Mouse (Mus musculus) neural tube, embryonic 12.5 days (tissue): ENCODE data around the gene Pamr1. TPM values are rescaled to one million over a fixed set of nuclear protein-coding genes. Genes with fewer than 3 reads are reported as not detected.

Source experiments
- ATAC-seq: fragments of 200-750 bp; cut with Nextera tagmentation; 2 replicates; pipeline ENCODE4 v1.8.0; 2017; ENCODE audit warnings: low read depth, mild to moderate bottlenecking, moderate TSS enrichment, moderate library complexity; ENCODE audit not compliant: low FRiP score
- H3K27ac ChIP-seq: fragments of 300-500 bp; sonication (generic); 2 replicates; pipeline ENCODE4 v1.5.1; 2016
- H3K27me3 ChIP-seq: fragments of 300-500 bp; sonication (generic); replicated peaks from 2 replicates; pipeline ENCODE4 v1.6.1; 2016; ENCODE audit warnings: mild to moderate bottlenecking
- H3K36me3 ChIP-seq: fragments of 300-500 bp; sonication (generic); 2 replicates; pipeline ENCODE4 v1.6.1; 2016; ENCODE audit warnings: mild to moderate bottlenecking
- H3K4me1 ChIP-seq: fragments of 300-500 bp; sonication (generic); 2 replicates; pipeline ENCODE4 v1.6.1; 2016
- H3K4me2 ChIP-seq: fragments of 300-500 bp; sonication (generic); replicated peaks from 2 replicates; pipeline ENCODE4 v1.6.1; 2016; ENCODE audit warnings: mild to moderate bottlenecking
- H3K4me3 ChIP-seq: fragments of 300-500 bp; sonication (generic); 2 replicates; pipeline ENCODE4 v1.5.1; 2016
- H3K9ac ChIP-seq: fragments of 300-500 bp; sonication (generic); 2 replicates; pipeline ENCODE4 v1.6.1; 2016; ENCODE audit warnings: mild to moderate bottlenecking
- H3K9me3 ChIP-seq: fragments of 300-500 bp; sonication (generic); 2 replicates; pipeline ENCODE4 v1.6.1; 2016; ENCODE audit warnings: mild to moderate bottlenecking
- WGBS: fragments of 180-500 bp; shearing (Covaris S2); methylation state at CpG from one replicate; pipeline ENCODE4 v1.1.7; 2016; 5-methylcytosine and 5-hydroxymethylcytosine counted together
- polyA plus RNA-seq: library from polyadenylated mRNA; unstranded; fragments of >200 nt; fragmentation: Nextera tagmentation; extraction: Ambion mirVana; gene quantifications from 2 replicates; pipeline ENCODE4 v1.2.1, GENCODE M21; 2016

Gene Pamr1
- polyA plus RNA-seq, 1 experiment from 2014 or later, result 5.2 TPM

GRCm38 (mm10) chr2:102674582-102674981, 124.8 kb downstream of the Pamr1 start:
- ATAC-seq, result no peak
- Histone ChIP-seq H3K9ac (no peak overlapping the region), H3K36me3 (no peaks in the 10 kb centered on the region), H3K27ac (no peak overlapping the region), H3K4me2 (no peak overlapping the region), H3K4me3 (no peak overlapping the region), H3K4me1 (peaks cover 28% of the 10 kb centered on the region), H3K9me3 (no peaks in the 10 kb centered on the region), H3K27me3 (no peaks in the 10 kb centered on the region)
- 31% methylated on average over 2 of the region's 2 CpGs for WGBS

GRCm38 (mm10) chr2:102675275-102675674, 125.5 kb downstream of the Pamr1 start:
- H3K27me3 ChIP-seq, result no peaks in the 10 kb centered on the region
- no peak overlapping the region for H3K27ac ChIP-seq
- ATAC-seq, result no peak
- WGBS, result 69% methylated on average over 6 of the region's 6 CpGs
- H3K9ac ChIP-seq, result no peak overlapping the region
- no peaks in the 10 kb centered on the region for H3K9me3 ChIP-seq
- H3K4me3 ChIP-seq, result no peak overlapping the region
- no peak overlapping the region for H3K4me2 ChIP-seq
- H3K4me1 ChIP-seq, result peaks cover 23% of the 10 kb centered on the region
- H3K36me3 ChIP-seq, result no peaks in the 10 kb centered on the region

- H3K27me3 ChIP-seq, result no peaks in the 10 kb centered on the region
- H3K27ac ChIP-seq, result no peak overlapping the region
- no peaks in the 10 kb centered on the region for H3K36me3 ChIP-seq
- no peak overlapping the region for H3K4me3 ChIP-seq
- ATAC-seq, result no peak
- no peaks in the 10 kb centered on the region for H3K9me3 ChIP-seq
- H3K9ac ChIP-seq, result no peak overlapping the region
- H3K4me1 ChIP-seq, result peaks cover 23% of the 10 kb centered on the region
- WGBS, result 92% methylated on average over 9 of the region's 9 CpGs
- H3K4me2 ChIP-seq, result no peak overlapping the region
Measured at GRCm38 (mm10) chr2:102676716-102677312, 127.0 kb downstream of the Pamr1 start.

- H3K27ac ChIP-seq, result no peak overlapping the region
- no peaks in the 10 kb centered on the region for H3K27me3 ChIP-seq
- H3K4me1 ChIP-seq, result peaks cover 23% of the 10 kb centered on the region
- H3K9me3 ChIP-seq, result no peaks in the 10 kb centered on the region
- H3K4me2 ChIP-seq, result no peak overlapping the region
- H3K36me3 ChIP-seq, result no peaks in the 10 kb centered on the region
- ATAC-seq, result no peak
- H3K4me3 ChIP-seq, result no peak overlapping the region
- H3K9ac ChIP-seq, result no peak overlapping the region
- 82% methylated on average over 6 of the region's 6 CpGs for WGBS
Measured at GRCm38 (mm10) chr2:102677400-102677799, 127.6 kb downstream of the Pamr1 start.

GRCm38 (mm10) chr2:102681351-102681750, 131.5 kb downstream of the Pamr1 start:
- Histone ChIP-seq H3K27ac (no peak overlapping the region), H3K36me3 (no peaks in the 10 kb centered on the region), H3K4me2 (no peak overlapping the region), H3K9me3 (no peaks in the 10 kb centered on the region), H3K4me3 (no peak overlapping the region), H3K4me1 (no peaks in the 10 kb centered on the region), H3K27me3 (no peaks in the 10 kb centered on the region), H3K9ac (no peak overlapping the region)
- 58% methylated on average over 7 of the region's 7 CpGs for WGBS
- no peak for ATAC-seq

GRCm38 (mm10) chr2:102682168-102682567, 132.4 kb downstream of the Pamr1 start:
- H3K9ac ChIP-seq, result no peak overlapping the region
- ATAC-seq, result no peak
- no peak overlapping the region for H3K27ac ChIP-seq
- no peaks in the 10 kb centered on the region for H3K36me3 ChIP-seq
- H3K4me2 ChIP-seq, result no peak overlapping the region
- no peaks in the 10 kb centered on the region for H3K4me1 ChIP-seq
- no peaks in the 10 kb centered on the region for H3K27me3 ChIP-seq
- H3K9me3 ChIP-seq, result no peaks in the 10 kb centered on the region
- no peak overlapping the region for H3K4me3 ChIP-seq
- 54% methylated on average over 5 of the region's 5 CpGs for WGBS

- Histone ChIP-seq H3K9me3 (no peaks in the 10 kb centered on the region), H3K36me3 (no peaks in the 10 kb centered on the region), H3K27me3 (no peaks in the 10 kb centered on the region), H3K4me2 (no peak overlapping the region), H3K27ac (no peak overlapping the region), H3K4me3 (no peak overlapping the region), H3K4me1 (no peaks in the 10 kb centered on the region), H3K9ac (no peak overlapping the region)
- no peak; the same call in 1 of the 2 replicates for ATAC-seq
- 85% methylated on average over 7 of the region's 7 CpGs for WGBS
Measured at GRCm38 (mm10) chr2:102685371-102686107, 135.7 kb downstream of the Pamr1 start.

GRCm38 (mm10) chr2:102686108-102686450, 136.3 kb downstream of the Pamr1 start:
- 68% methylated on average over 9 of the region's 9 CpGs for WGBS
- no peak for ATAC-seq
- H3K4me3 ChIP-seq, result no peak overlapping the region
- no peaks in the 10 kb centered on the region for H3K9me3 ChIP-seq
- H3K36me3 ChIP-seq, result no peaks in the 10 kb centered on the region
- no peak overlapping the region for H3K4me2 ChIP-seq
- H3K4me1 ChIP-seq, result no peaks in the 10 kb centered on the region
- H3K27ac ChIP-seq, result no peak overlapping the region
- H3K27me3 ChIP-seq, result no peaks in the 10 kb centered on the region
- no peak overlapping the region for H3K9ac ChIP-seq

Other genes with a start within 250 kb of the Pamr1 start
- 61.5 and 67.9 TPM in 2 replicates for gene Trim44, start 142.2 kb upstream of the Pamr1 start, polyA plus RNA-seq
- gene Fjx1, start 97.5 kb upstream of the Pamr1 start, polyA plus RNA-seq, result 47.3 and 52.4 TPM in 2 replicates
- gene Slc1a2, start 108.6 kb downstream of the Pamr1 start, polyA plus RNA-seq, result 16.2 and 16.6 TPM in 2 replicates